Mouse (Mus musculus) CH12.LX (cell line): ENCODE results near the gene Foxo1.
A peak's percentile ranks its signal among the peaks of the same experiment; 100 is the strongest.

ENCODE experiments used
- CTCF ChIP-seq, 2 experiments: IDR thresholded peaks in 1 of 2; conservative IDR thresholded peaks in 1 of 2; 2 replicates each; pipeline ENCODE4 v1.5.1; 2011 to 2012; ENCODE audit warnings: low read depth in 2 of 2, low read length in 2 of 2, improper control_type of control experiment in 1 of 2, inconsistent platforms in 1 of 2, mild to moderate bottlenecking in 1 of 2, moderate library complexity in 1 of 2
- ETS1 ChIP-seq: conservative IDR thresholded peaks from 2 replicates; pipeline ENCODE4 v1.6.1; 2012; ENCODE audit warnings: low read depth, mild to moderate bottlenecking, inconsistent platforms, low read length, improper control_type of control experiment, moderate library complexity
- HCFC1 ChIP-seq: IDR thresholded peaks from 2 replicates; pipeline ENCODE4 v1.6.1; 2012; ENCODE audit warnings: low read depth, mild to moderate bottlenecking, inconsistent platforms, low read length, improper control_type of control experiment
- KAT2A ChIP-seq: IDR thresholded peaks from 2 replicates; pipeline ENCODE4 v1.6.1; 2012; ENCODE audit warnings: low read length, improper control_type of control experiment, inconsistent platforms; ENCODE audit not compliant: insufficient replicate concordance
- MEF2A ChIP-seq: IDR thresholded peaks from 2 replicates; pipeline ENCODE4 v1.6.1; 2014; ENCODE audit warnings: low read depth, mild to moderate bottlenecking, inconsistent platforms, low read length, improper control_type of control experiment, borderline replicate concordance
- POLR2A ChIP-seq: IDR thresholded peaks from 2 replicates; pipeline ENCODE4 v1.6.1; 2011; ENCODE audit warnings: low read depth, mild to moderate bottlenecking, improper control_type of control experiment, low read length
- USF1 ChIP-seq: IDR thresholded peaks from 2 replicates; pipeline ENCODE4 v1.6.1; 2014; ENCODE audit warnings: low read depth, mild to moderate bottlenecking, inconsistent platforms, low read length, improper control_type of control experiment

GRCm38 (mm10) chr3:52245996-52246830 is 21.9 kb upstream of the Foxo1 start:
- TF ChIP-seq MEF2A (no peak), CTCF (conservative IDR thresholded peaks at IDR 0.05 in 1 of 2, IDR thresholded peaks at IDR 0.05 in 1 of 2; ENCODE audit: low read depth in 2 of 2, low read length in 2 of 2) (peak in 1 of 2 experiments; percentile 49; a peak in 2 of 4 replicates), POLR2A (no peak), ETS1 (no peak), HCFC1 (no peak), USF1 (no peak), KAT2A (no peak)
